Mouse (Mus musculus): ENCODE data around the gene Cenpl. TPM values are rescaled to one million over a fixed set of nuclear protein-coding genes. Genes with fewer than 3 reads are reported as not detected.

The Cenpl gene
- polyA plus RNA-seq, 1 experiment from 2014 or later: 35.9 TPM

GRCm38 (mm10) chr1:161037599-161037998, 32.9 kb upstream of the Cenpl start:
- no peak for ATAC-seq (ENCODE audit: insufficient read depth)
- no peak for TF ChIP-seq CTCF (IDR thresholded peaks at IDR 0.05; ENCODE audit: low read depth)
- Histone ChIP-seq H3K27ac (ENCODE audit: low read depth) (peak overlapping the region; percentile 75), H3K4me3 (ENCODE audit: low read depth, low read length) (peak overlapping the region; percentile 81), H3K9me3 (ENCODE audit: low read depth, low read length) (no peaks in the 10 kb centered on the region), H3K4me2 (peak overlapping the region; percentile 85), H3K36me3 (ENCODE audit: insufficient read depth) (peaks cover 55% of the 10 kb centered on the region), H3K9ac (peak overlapping the region; percentile 97), H3K27me3 (ENCODE audit: insufficient read depth, low read length) (no peaks in the 10 kb centered on the region), H3K4me1 (ENCODE audit: insufficient read depth) (no peaks in the 10 kb centered on the region)
- DNase-seq: peak; percentile 29
- 17% methylated on average over 3 of the region's 3 CpGs for WGBS

- peak overlapping the region; percentile 81 for H3K4me3 ChIP-seq (ENCODE audit: low read depth, low read length)
- peak overlapping the region; percentile 97 for H3K9ac ChIP-seq
- peak overlapping the region; percentile 85 for H3K4me2 ChIP-seq
- no peaks in the 10 kb centered on the region for H3K4me1 ChIP-seq (ENCODE audit: insufficient read depth)
- peak overlapping the region; percentile 75 for H3K27ac ChIP-seq (ENCODE audit: low read depth)
- H3K36me3 ChIP-seq (ENCODE audit: insufficient read depth): peaks cover 55% of the 10 kb centered on the region
- ATAC-seq (ENCODE audit: insufficient read depth) (no peak), DNase-seq (peak; percentile 12)
- TF ChIP-seq CTCF (IDR thresholded peaks at IDR 0.05; ENCODE audit: low read depth): no peak
- WGBS: 34% methylated on average over 3 of the region's 3 CpGs
- no peaks in the 10 kb centered on the region for H3K9me3 ChIP-seq (ENCODE audit: low read depth, low read length)
- H3K27me3 ChIP-seq (ENCODE audit: insufficient read depth, low read length): no peaks in the 10 kb centered on the region
Observed at GRCm38 (mm10) chr1:161038004-161038403, 32.5 kb upstream of the Cenpl start.

GRCm38 (mm10) chr1:161038968-161039721, 31.4 kb upstream of the Cenpl start:
- Histone ChIP-seq H3K27ac (ENCODE audit: low read depth) (peak overlapping the region; percentile 50; the same call in 1 of the 2 replicates), H3K4me2 (no peak overlapping the region; the same call in 1 of the 2 replicates), H3K4me1 (ENCODE audit: insufficient read depth) (no peaks in the 10 kb centered on the region), H3K27me3 (ENCODE audit: insufficient read depth, low read length) (no peaks in the 10 kb centered on the region), H3K4me3 (ENCODE audit: low read depth, low read length) (no peak overlapping the region; the same call in 1 of the 2 replicates), H3K36me3 (ENCODE audit: insufficient read depth) (peaks cover 58% of the 10 kb centered on the region), H3K9me3 (ENCODE audit: low read depth, low read length) (no peaks in the 10 kb centered on the region), H3K9ac (no peak overlapping the region)
- DNase-seq (peak; percentile 63), ATAC-seq (ENCODE audit: insufficient read depth) (peak; percentile 0; the same call in 1 of the 2 replicates)
- TF ChIP-seq CTCF (IDR thresholded peaks at IDR 0.05; ENCODE audit: low read depth): 0 out of 2 replicates have a peak, but pooled peaks have one; percentile 10
- WGBS: 12% methylated on average over 3 of the region's 3 CpGs

- H3K9ac ChIP-seq: no peak overlapping the region
- peaks cover 61% of the 10 kb centered on the region for H3K36me3 ChIP-seq (ENCODE audit: insufficient read depth)
- no peaks in the 10 kb centered on the region for H3K9me3 ChIP-seq (ENCODE audit: low read depth, low read length)
- DNase-seq: peak; percentile 71
- no peak overlapping the region for H3K4me3 ChIP-seq (ENCODE audit: low read depth, low read length)
- ATAC-seq (ENCODE audit: insufficient read depth): peak; percentile 72
- H3K4me2 ChIP-seq: no peak overlapping the region
- H3K27ac ChIP-seq (ENCODE audit: low read depth): peak overlapping the region; percentile 50; the same call in 1 of the 2 replicates
- 9% methylated on average over 3 of the region's 3 CpGs for WGBS
- H3K27me3 ChIP-seq (ENCODE audit: insufficient read depth, low read length): no peaks in the 10 kb centered on the region
- H3K4me1 ChIP-seq (ENCODE audit: insufficient read depth): no peaks in the 10 kb centered on the region
- TF ChIP-seq CTCF (IDR thresholded peaks at IDR 0.05; ENCODE audit: low read depth): no peak
Observed at GRCm38 (mm10) chr1:161039741-161040425, 30.6 kb upstream of the Cenpl start.

- WGBS: 52% methylated on average over 1 of the region's 1 CpGs
- no peak for TF ChIP-seq CTCF (IDR thresholded peaks at IDR 0.05; ENCODE audit: low read depth)
Observed at GRCm38 (mm10) chr1:161040426-161040770, 30.1 kb upstream of the Cenpl start.

GRCm38 (mm10) chr1:161040855-161041254, 29.7 kb upstream of the Cenpl start:
- H3K27ac ChIP-seq (ENCODE audit: low read depth): no peak overlapping the region
- no peaks in the 10 kb centered on the region for H3K27me3 ChIP-seq (ENCODE audit: insufficient read depth, low read length)
- ATAC-seq (ENCODE audit: insufficient read depth) (no peak), DNase-seq (no peak)
- TF ChIP-seq CTCF (IDR thresholded peaks at IDR 0.05; ENCODE audit: low read depth): no peak
- H3K36me3 ChIP-seq (ENCODE audit: insufficient read depth): peaks cover 62% of the 10 kb centered on the region
- H3K4me2 ChIP-seq: no peak overlapping the region
- H3K9me3 ChIP-seq (ENCODE audit: low read depth, low read length): no peaks in the 10 kb centered on the region
- H3K4me1 ChIP-seq (ENCODE audit: insufficient read depth): no peaks in the 10 kb centered on the region
- H3K4me3 ChIP-seq (ENCODE audit: low read depth, low read length): no peak overlapping the region
- H3K9ac ChIP-seq: no peak overlapping the region

More at GRCm38 (mm10) chr1:161040426-161040770, 30.1 kb upstream of the Cenpl start:
- no peaks in the 10 kb centered on the region for H3K4me1 ChIP-seq (ENCODE audit: insufficient read depth)
- H3K27ac ChIP-seq (ENCODE audit: low read depth): peak overlapping the region; percentile 5; the same call in 1 of the 2 replicates
- H3K9ac ChIP-seq: no peak overlapping the region
- no peak overlapping the region for H3K4me3 ChIP-seq (ENCODE audit: low read depth, low read length)
- no peaks in the 10 kb centered on the region for H3K27me3 ChIP-seq (ENCODE audit: insufficient read depth, low read length)
- DNase-seq (peak; percentile 49), ATAC-seq (ENCODE audit: insufficient read depth) (no peak; the same call in none of the 2 replicates)
- H3K9me3 ChIP-seq (ENCODE audit: low read depth, low read length): no peaks in the 10 kb centered on the region
- peaks cover 64% of the 10 kb centered on the region for H3K36me3 ChIP-seq (ENCODE audit: insufficient read depth)
- no peak overlapping the region for H3K4me2 ChIP-seq

Measured in lung, embryonic 14.5 days (tissue).